Mouse (Mus musculus) forelimb bud, embryonic 11.5 days (tissue): ENCODE data around the gene Auts2.

ENCODE experiments used
- DNase-seq: peaks from one replicate; pipeline ENCODE4 v3.0.0-alpha.2; 2012; ENCODE audit warnings: low read depth, low spot score

Auts2 gene

DNA sequence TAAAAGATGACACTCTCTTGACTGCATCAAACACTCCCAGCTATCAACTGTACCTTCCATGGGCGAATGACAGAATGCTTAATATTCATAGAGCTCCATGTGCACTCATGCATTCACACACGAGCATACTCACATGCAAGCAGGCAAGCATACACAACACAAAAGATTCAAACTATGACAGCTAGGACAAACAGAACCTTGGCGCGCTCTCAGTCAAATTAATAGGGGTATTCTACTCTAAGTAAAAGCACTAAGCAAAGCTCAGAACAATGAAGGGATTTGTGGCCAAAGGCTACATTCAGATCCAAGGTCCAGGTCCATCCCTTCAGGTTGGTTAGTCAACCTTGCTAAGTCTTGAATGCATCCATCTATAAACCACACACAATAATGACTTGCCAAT is 219.5 kb downstream of the Auts2 start:
- DNase-seq, result no peak

DNA sequence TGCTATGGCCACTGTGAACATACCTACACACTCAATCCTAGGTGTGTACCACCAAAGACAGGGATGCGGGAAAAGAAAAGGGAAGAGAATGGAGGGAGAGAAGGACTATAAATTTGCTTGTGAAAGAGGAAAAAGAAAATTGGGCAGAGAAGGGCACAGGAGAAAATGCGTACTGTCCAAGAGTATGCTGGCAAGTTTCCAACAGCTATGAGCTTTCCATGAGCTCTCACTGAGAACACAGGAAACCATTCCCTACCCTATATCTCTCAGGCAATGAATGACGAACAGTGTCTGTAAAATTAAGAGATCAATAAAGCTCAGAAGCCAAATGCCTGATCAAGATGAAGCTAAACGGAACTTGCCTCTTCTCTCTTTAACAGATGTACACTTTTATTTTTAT is 220.2 kb downstream of the Auts2 start:
- no peak for DNase-seq

DNA sequence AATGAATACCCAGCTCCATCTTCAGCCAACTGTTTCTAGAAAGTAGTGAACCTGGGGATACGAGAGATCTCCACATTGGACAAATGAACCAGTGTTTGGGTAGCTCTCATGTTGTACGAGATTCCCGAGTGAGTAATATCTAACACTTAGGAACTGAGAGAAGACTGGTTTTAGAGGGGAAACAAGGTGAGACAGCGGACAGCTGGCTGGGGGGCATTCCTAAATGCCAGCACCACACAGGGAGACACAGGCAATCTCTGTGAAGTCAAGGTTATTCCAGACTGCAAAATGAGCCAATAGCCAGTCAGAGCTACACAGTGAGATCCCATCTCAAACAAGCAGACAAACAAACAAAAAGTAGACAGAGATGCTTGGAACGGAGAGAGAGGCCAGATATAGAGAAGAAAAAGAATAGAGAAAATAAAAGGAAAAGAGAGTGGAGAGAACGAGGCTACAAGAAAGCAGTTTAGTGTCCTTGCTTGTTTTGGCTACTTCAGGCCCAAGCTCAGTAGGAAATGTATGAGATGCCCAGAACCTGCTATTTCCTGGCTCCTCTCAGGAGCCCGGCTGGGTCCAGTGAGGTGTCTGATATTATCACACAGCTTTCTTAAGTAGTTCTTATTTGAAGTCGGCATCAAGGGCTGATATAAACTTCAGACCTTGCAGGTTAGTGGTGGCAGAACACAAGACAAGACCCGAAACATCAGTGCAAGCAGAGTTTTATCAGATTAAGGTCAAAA is 224.9 kb downstream of the Auts2 start:
- DNase-seq, result no peak

DNA sequence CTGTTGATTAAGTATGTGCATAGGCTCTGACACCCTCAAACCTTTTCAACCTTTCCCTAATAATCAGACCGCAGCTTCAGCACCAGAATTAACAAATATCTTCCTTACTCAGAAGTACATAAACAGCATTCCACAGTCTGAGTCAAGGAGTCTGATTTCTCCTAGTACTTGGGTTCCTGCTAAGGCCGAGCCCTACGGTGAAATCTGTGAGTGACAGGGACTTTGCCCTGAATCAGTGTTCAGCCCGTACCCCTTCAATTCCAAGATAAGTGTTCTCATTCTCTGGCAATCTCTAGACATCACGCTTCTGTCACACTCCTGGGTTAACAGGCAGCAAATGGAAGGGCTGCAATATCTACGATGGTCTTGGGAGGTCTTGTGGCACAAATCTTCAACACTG is 226.2 kb downstream of the Auts2 start:
- DNase-seq, result no peak

DNA sequence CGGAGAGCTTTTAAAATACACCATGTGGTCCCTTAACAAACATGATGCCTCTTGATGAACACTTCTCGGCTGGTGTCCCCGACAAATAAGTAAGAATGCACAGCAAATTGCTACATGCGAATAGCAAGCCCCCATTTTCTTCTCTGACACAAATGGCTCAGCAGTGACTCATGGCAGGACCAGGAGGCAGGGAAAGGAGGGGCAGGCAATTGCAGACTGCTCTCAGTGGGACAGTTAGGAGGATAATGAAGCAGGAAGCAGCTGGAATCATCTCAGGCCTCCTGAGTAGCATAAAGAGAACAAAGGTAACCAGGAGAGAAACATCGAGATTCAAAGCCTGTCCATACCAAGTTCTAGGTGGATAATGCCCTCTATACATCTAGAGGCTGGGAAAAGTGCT is 228.8 kb downstream of the Auts2 start:
- no peak for DNase-seq

DNA sequence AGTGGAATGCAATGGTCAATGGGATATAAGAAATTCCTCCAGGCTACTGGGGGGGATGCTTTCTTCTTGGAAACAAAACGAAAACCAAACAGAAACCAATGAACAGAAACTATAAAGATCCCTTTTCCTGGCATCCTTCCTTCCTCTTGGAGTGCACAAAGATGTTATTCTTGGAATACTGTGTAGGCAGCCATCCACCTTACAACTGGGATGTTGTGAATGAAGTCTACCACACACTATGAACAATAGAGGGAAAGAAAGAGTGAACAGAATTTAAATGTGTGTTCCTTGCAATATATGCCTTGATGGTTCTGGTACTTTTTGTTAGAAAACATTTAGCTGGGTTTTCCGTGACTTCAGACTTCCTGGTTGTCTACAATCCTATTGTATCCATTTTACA is 236.1 kb downstream of the Auts2 start:
- DNase-seq, result no peak

DNA sequence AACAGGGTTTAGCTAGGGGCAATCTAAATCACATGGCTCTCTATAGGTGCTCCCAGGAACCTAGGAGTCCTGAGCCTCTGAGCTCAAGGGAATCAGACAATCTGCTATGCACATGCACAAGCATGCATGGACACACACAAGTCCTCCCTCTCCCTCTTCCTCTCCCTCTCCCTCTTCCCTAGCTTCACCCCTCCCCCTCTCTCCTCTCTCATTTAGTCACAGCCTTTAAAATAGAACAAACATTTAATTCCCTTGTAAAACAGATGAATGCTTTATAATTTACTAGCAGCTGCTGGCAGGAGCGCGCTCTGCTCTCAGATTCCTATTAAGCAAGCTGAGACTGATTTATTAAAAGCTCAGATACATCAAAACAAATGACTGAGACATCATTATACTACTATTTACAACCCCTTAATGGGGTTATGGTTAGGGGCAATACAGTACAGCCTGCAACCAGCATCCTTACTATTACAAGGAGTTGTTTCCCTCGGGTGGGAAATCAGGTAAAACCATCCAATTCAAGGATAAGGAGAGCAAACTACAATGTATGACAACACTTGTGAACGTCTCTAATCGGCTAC is 237.7 kb downstream of the Auts2 start:
- DNase-seq, result peak; percentile 46

DNA sequence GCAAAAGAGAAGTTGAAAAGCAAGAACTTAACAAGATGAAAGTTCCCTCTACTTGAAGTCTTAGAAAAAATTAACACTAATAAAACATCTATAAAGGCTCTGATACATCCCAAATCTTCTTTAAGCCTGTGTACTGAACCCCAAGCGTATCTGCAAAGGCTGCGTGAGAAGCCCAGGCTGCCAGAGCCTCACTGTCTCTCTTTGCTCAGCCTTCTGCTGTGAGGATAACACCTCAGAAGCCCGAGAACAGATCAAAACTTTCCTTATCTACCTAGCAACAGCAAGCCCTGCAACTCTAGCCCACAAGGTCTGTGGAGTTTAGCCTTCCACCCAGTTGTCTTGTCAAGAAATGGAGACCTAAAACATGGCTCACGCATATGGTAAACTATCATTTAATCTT is 240.4 kb downstream of the Auts2 start:
- no peak for DNase-seq

DNA sequence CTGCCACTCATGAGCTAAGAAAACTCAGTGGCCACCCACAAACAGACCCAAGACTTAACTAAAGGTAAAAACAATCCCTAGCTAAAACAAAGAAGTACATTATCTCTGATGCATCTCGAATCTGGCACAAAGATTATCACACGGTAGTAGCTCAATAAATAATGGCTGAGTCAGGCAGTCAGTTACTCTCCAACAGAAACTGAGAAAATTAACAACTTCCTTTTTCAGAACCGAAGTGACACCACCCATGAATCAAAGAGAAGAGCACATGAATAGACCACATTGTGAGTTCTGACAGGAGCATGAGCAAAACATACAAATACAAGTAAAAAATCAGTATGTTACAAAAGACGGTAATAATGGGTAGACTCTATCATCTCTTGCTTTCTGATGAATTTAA is 242.3 kb downstream of the Auts2 start:
- no peak for DNase-seq

DNA sequence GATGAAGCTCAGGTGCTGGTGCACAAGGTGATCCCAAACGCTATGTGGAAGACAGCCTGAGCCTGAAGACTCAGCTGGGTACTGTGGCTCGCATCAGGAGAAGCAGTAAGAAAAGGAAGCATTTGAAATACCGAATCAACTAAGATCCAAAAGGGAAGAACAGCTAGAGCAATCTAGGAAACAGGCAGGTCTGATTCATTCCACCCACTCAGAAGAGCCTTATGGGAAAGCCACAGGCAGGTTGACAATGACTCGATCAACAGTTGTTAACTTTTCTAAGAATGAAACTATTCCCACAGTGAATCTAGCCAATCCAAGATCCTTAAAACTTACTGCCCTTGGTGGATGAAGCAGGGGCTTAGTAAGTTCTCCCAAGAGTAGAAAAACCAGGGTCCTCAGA is 243.4 kb downstream of the Auts2 start:
- no peak for DNase-seq

DNA sequence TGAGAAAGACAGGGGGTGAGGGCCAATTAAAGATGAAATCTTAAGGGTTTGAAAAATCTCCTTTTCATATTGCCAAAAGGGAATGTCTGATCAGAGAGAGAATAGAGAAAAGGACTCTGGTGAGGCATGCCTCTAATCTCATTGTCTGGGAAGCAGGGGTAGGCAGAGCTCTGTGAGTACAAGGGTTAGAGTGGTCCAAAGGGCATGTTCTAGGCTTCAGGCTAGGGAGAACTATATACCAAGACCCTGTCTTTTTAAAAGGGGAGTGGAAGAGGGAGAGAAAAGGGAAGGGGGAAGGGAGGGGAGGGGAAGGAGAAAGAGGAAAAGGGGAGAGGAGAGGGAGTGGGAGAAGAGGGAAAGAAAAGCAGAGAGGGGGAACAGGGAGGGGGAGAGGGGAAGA is 244.1 kb downstream of the Auts2 start:
- DNase-seq, result no peak

DNA sequence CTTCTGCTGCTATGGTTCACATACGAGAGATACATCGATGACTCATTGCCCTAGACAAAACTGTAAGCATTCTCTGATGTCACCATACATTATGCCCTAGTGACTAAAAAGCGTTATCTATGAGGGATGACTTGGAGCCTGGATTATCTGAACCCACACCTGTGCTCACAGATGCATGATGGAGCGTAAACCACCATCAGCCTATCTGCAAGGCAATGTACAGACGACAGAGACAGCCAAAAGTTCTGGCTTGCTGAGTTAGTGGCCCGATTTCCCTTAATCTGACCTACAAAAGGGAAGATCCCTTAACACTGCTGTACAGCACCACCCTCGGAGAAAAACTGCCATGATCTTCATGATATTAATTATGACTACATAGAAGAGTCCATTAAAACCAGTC is 245.8 kb downstream of the Auts2 start:
- DNase-seq, result no peak

DNA sequence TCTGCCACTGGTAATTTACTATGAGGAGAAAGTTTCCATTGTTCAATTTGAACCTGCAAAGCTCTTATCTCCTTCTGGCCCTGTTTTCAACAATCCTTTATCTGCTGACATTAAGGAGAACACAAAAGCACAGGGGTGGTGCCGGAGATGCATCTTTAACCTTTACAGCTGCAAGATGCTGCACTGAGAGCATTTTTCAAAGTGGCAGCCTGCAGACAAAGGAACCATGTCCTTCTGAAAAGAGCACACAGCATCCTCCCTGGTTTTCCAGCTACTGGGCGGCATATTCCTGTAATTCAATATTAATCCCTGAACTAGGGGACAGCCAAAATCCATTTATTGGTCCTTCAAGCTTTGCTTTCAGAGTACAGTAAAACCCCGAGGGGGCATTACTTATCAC is 248.7 kb downstream of the Auts2 start:
- no peak for DNase-seq

DNA sequence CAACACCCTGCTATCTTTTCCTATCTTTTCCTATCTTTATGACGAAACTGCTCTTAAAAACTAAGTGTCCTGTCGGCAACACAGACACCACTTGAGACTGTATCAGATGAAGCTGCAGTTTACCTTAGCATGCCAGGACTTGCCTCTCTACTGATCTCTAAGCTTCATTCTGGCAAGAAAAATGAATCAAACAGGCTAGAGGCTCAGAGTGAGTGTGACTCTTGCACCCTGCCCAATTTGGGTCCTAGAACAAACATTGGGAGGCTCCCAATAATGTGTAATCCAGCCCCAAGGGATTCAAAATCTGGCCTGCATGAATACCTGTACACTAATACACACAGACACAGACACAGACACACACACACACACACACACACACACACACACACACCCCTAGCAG is 250.2 kb downstream of the Auts2 start:
- no peak for DNase-seq

DNA sequence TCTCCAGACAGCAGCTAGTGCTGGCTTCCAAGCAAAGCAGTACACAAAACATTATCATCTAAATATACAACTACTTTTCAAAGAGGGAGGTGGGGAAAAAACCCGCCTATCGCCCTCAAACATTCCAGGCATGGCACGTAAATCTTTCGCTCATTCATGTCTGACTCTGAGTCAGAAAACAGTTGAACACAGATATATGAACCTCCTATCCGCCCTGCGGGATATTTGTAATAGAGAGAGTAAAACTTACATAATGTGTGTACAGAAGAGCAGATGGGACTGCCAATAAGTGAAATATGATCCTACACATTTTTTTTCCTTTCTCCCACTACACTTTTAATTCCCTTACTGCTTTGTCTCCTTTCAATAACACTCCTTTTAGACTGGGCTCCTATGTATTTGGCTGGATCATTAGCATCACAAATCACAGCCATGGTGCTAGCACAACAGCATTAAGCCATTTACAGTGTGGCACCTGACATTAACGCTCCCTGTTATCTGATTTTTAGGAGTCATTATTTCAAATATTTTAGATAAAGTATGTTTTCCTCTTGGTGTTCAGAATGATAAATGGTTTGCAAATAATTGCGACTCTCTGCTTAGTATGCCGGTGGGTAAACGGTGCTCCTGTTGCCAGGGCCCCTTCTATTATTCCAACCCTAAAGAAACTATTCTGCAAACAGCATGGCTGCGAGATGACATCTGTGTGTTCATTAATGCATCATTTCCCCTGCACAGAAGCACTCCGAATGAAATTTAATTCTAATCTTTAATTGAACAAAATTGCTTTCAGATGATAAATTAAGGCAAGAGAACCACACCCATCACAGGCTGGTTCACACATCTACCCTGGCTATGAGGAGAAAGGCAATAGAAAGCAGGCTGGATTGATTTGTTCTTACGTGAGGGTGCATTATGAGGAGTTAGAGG is 252.3 kb downstream of the Auts2 start:
- no peak for DNase-seq

DNA sequence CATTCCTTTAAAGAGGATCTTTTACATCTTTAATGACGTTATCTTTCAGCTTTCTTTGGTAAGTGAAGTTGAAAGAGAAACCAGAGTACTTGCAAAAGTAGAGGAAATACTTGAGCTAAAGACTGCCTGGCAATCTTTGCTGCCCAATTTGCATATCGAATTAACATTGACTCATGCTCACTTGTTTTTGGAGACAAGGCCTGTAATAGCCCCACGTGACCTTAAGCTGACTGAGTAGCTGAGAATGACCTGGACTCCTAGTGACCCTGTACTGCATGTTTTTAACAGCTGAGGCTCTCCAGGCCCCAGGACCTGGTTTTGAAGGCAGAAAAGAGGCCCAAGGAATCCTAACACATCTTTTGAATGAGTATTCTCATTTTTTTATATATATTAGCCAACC is 259.4 kb downstream of the Auts2 start:
- no peak for DNase-seq

DNA sequence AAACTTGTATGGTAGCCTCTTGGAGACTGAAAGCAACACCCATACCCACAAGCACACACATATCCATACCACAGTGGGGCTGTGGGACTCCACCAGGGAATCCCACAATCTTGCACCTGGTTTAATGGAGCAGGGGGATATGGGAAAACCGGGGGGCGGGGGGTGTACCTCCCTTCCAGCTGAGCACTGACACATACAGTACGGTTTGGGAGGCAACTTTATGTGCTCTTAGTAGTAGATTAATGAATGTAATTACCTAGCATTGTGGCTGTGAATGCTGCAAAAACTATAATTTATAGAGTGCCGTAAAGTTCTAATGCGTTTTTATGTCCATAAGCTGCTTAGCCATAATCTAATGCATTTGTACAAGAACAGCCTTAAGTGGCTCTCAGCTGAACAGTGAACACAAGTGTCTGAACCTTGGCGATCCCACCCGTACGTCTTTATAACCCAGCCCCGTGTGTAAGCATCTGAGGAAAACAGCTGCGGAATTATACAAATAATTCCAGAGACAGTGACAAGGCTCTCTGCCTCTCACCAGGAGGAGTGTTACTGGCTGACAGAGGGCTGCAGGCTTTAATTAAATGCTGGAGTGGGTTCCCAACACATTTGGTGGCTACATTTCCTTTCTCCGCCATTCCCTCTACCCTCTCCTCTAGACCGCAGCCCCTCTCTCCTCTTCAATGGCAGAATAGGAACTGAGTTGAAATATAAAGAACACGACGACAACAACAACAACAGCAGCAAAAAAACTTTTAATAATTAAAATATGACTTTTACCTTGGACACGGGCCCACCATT is 268.8 kb downstream of the Auts2 start:
- DNase-seq, result no peak

DNA sequence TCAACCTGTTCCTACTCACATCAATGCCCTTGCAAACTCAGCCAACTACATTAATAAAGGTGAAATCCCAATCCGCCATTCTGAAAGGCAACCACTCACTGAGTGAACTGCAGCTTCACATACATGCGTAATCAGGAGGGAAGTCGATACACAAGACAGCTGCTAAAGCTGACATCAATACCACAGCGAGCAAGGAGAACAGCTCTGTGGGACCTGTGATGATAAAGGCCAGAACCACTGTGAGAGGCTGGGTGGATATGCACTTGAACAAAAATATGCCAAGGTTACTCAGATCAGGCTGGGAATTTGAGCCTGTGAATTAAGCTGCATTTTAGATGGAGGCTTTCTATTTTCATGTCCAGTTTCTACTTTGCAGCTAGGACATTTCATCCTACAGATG is 271.0 kb downstream of the Auts2 start:
- DNase-seq, result no peak

DNA sequence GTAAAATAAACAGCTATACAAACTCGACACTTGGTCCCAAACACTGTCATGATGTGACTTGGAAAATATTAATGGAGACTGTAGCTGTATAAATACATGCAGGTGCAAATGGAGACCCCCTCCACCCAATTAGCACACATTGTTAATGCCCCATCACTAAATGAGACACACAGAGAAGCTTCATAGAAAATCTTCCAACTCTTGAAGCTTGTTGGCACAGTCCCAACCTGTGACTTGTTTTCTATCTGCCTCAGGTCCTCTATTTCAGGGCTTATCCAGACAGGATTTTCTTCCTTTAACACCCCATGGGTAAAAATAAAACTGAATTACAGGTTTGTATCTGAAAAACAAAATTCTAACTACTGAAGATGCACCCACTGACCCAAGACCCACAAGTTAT is 272.2 kb downstream of the Auts2 start:
- no peak for DNase-seq

DNA sequence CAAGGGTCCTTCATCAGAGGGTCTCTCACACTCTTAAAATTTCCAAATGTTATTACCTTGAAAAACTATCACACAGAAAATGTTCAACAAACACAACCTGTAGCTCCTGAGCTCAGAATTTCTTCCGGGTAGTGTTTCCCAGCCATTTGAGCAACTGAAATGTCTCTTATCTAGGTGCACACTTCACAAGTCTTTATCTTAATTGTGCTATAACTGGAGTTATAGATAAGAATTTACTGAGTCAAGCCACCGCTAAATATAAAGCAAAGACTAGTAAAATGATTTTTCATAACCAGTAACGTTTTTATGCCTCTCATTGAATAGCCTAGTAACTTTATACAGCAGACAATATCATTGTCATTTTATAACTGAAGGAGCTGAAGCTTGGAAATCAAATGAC is 273.1 kb downstream of the Auts2 start:
- DNase-seq, result no peak

DNA sequence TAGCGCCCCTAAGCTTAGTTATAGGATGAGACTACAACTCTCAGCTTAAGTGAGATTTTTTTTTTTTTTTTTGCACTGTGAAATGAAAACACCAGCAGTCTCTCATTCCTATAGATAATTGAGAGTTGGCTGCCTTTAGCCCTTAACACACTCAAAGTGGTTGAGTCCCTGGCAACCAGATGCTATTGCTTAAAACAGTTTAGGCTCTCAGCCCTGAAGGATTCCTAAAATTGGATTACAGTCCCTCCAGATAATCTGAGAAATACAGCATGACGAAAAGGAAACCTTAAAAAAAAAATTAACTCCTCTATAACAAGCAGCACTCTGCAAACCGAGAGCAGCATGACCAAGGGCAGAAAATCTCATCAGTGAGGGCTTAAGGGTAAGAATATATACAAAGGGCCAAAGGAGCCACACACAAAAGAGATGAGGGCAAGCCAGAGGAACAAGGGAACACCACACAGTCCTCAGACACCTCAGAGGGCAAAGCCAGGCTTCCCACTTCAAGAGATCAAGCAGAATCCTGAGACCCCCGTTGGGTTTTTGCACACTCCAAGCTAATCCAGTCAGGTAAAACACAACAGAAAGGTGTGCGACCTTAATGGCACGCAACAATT is 274.7 kb downstream of the Auts2 start:
- DNase-seq, result no peak
